Mouse (Mus musculus) ovary, postnatal 10 days (tissue): ENCODE data around the gene Phf1.
A peak's percentile ranks its signal among the peaks of the same experiment; 100 is the strongest.
"Not testable (repeated sequence)": the region's sequence is repeated elsewhere in the genome, so short reads cannot be mapped to it uniquely, and the experiment has no call there.

Experiments
- DNase-seq: peaks from one replicate; pipeline ENCODE4 v3.0.0; 2022; ENCODE audit warnings: low spot score

Gene Phf1

GRCm38 (mm10) chr17:26951406-26951805 lies 18.6 kb downstream of the Phf1 start:
- DNase-seq, result no peak

GRCm38 (mm10) chr17:26951952-26952877 lies 19.4 kb downstream of the Phf1 start:
- no peak for DNase-seq

- no peak for DNase-seq
These were observed 20.3 kb downstream of the Phf1 start for GRCm38 (mm10) chr17:26953201-26953600.

- DNase-seq, result no peak
These were observed 20.9 kb downstream of the Phf1 start for GRCm38 (mm10) chr17:26953726-26954125.

- DNase-seq, result no peak
These were observed 23.5 kb downstream of the Phf1 start for GRCm38 (mm10) chr17:26956309-26956708.

- no peak for DNase-seq
These were observed 24.0 kb downstream of the Phf1 start for GRCm38 (mm10) chr17:26956895-26957294.

- DNase-seq, result no peak
These were observed 25.0 kb downstream of the Phf1 start for GRCm38 (mm10) chr17:26957872-26958271.

GRCm38 (mm10) chr17:26958880-26959279 lies 26.0 kb downstream of the Phf1 start:
- DNase-seq, result no peak

- no peak for DNase-seq
These were observed 27.0 kb downstream of the Phf1 start for GRCm38 (mm10) chr17:26959815-26960214.

GRCm38 (mm10) chr17:26961572-26962240 lies 28.9 kb downstream of the Phf1 start:
- no peak for DNase-seq

GRCm38 (mm10) chr17:26966993-26967392 lies 34.1 kb downstream of the Phf1 start:
- DNase-seq, result no peak

GRCm38 (mm10) chr17:26967477-26967876 lies 34.6 kb downstream of the Phf1 start:
- no peak for DNase-seq

- no peak for DNase-seq
These were observed 35.4 kb downstream of the Phf1 start for GRCm38 (mm10) chr17:26968200-26968611.

GRCm38 (mm10) chr17:26969257-26969656 lies 36.4 kb downstream of the Phf1 start:
- DNase-seq, result no peak

- DNase-seq, result no peak
These were observed 37.4 kb downstream of the Phf1 start for GRCm38 (mm10) chr17:26970221-26970620.

GRCm38 (mm10) chr17:26971247-26971905 lies 38.5 kb downstream of the Phf1 start:
- DNase-seq, result no peak

- no peak for DNase-seq
These were observed 39.3 kb downstream of the Phf1 start for GRCm38 (mm10) chr17:26972107-26972506.

- peak; percentile 87 for DNase-seq
These were observed 40.1 kb downstream of the Phf1 start, which contains the start of gene Zbtb9 for GRCm38 (mm10) chr17:26972703-26973574. Gene Zbtb9, plus strand, starts transcription at chr17:26973167.

- no peak for DNase-seq
These were observed 41.7 kb downstream of the Phf1 start for GRCm38 (mm10) chr17:26974547-26974946.

- DNase-seq, result no peak
These were observed 42.6 kb downstream of the Phf1 start for GRCm38 (mm10) chr17:26975415-26975814.

- DNase-seq, result not testable (repeated sequence)
These were observed 44.5 kb downstream of the Phf1 start for GRCm38 (mm10) chr17:26977354-26977753.

GRCm38 (mm10) chr17:26979426-26979825 lies 46.6 kb downstream of the Phf1 start:
- no peak for DNase-seq
